Mouse (Mus musculus) frontal cortex, adult (tissue): ENCODE data around the gene Smtnl2.
A peak's percentile ranks its signal among the peaks of the same experiment; 100 is the strongest.
"Not testable (repeated sequence)": the region's sequence is repeated elsewhere in the genome, so short reads cannot be mapped to it uniquely, and the experiment has no call there.

Experiments used
- ATAC-seq: cut with Nextera tagmentation; 2 replicates; pipeline ENCODE4 v1.9.2; 2017; ENCODE audit warnings: mild to moderate bottlenecking, moderate library complexity, mixed read lengths; ENCODE audit not compliant: low TSS enrichment

Gene Smtnl2

GRCm38 (mm10) chr11:72361385-72362346 lies 49.8 kb downstream of the Smtnl2 start:
- peak; percentile 93 for ATAC-seq

GRCm38 (mm10) chr11:72354971-72355728 lies 56.4 kb downstream of the Smtnl2 start:
- peak; percentile 62; the same call in 1 of the 2 replicates for ATAC-seq

GRCm38 (mm10) chr11:72353186-72353585 lies 58.3 kb downstream of the Smtnl2 start:
- ATAC-seq: no peak

- no peak for ATAC-seq
Measured at GRCm38 (mm10) chr11:72352272-72352671, 59.2 kb downstream of the Smtnl2 start.

GRCm38 (mm10) chr11:72349652-72350051 lies 61.9 kb downstream of the Smtnl2 start:
- no peak for ATAC-seq

GRCm38 (mm10) chr11:72349016-72349415 lies 62.5 kb downstream of the Smtnl2 start:
- peak; percentile 69 for ATAC-seq

- ATAC-seq: 0 out of 2 replicates have a peak, but pooled peaks have one; percentile 56
Measured at GRCm38 (mm10) chr11:72348563-72348962, 63.0 kb downstream of the Smtnl2 start.

- ATAC-seq: no peak
Measured at GRCm38 (mm10) chr11:72344486-72344885, 67.0 kb downstream of the Smtnl2 start.

GRCm38 (mm10) chr11:72343904-72344303 lies 67.6 kb downstream of the Smtnl2 start:
- peak; percentile 44; the same call in 1 of the 2 replicates for ATAC-seq

GRCm38 (mm10) chr11:72343238-72343625 lies 68.3 kb downstream of the Smtnl2 start:
- not testable (repeated sequence) for ATAC-seq

GRCm38 (mm10) chr11:72342549-72343237 lies 68.8 kb downstream of the Smtnl2 start:
- ATAC-seq: peak; percentile 91

- ATAC-seq: no peak
Measured at GRCm38 (mm10) chr11:72339716-72340115, 71.8 kb downstream of the Smtnl2 start.
